Mouse (Mus musculus): ENCODE data around the gene Atp5j2. TPM values are rescaled to one million over a fixed set of nuclear protein-coding genes. Genes with fewer than 3 reads are reported as not detected.

Atp5j2 gene
- polyA plus RNA-seq, 1 experiment from 2014 or later: 1,156 TPM

- Histone ChIP-seq H3K36me3 (ENCODE audit: control insufficient read depth, insufficient read depth) (peaks cover 35% of the 10 kb centered on the region), H3K27ac (ENCODE audit: low read length) (no peak overlapping the region), H3K27me3 (ENCODE audit: control insufficient read depth, insufficient read depth, low read length) (no peaks in the 10 kb centered on the region), H3K4me3 (ENCODE audit: low read length) (peak overlapping the region; percentile 86), H3K9ac (ENCODE audit: low read length) (no peak overlapping the region; the same call in 1 of the 2 replicates), H3K4me2 (ENCODE audit: low read depth, low read length) (peak overlapping the region; percentile 68), H3K9me3 (replicated peaks; ENCODE audit: control insufficient read depth, low read length) (no peaks in the 10 kb centered on the region), H3K4me1 (ENCODE audit: control insufficient read depth, insufficient read depth, low read length) (peaks cover 20% of the 10 kb centered on the region)
- WGBS: 92% methylated on average over 6 of the region's 6 CpGs
- ATAC-seq (replicated peaks; ENCODE audit: extremely low read depth, insufficient read depth, low FRiP score): no peak
These were observed 2.4 kb downstream of the Atp5j2 start for GRCm38 (mm10) chr5:145189416-145189815.

GRCm38 (mm10) chr5:145185244-145185643, 6.6 kb downstream of the Atp5j2 start:
- H3K4me2 ChIP-seq (ENCODE audit: low read depth, low read length): no peak overlapping the region
- no peak overlapping the region for H3K27ac ChIP-seq (ENCODE audit: low read length)
- no peak overlapping the region for H3K4me3 ChIP-seq (ENCODE audit: low read length)
- WGBS: 76% methylated on average over 2 of the region's 2 CpGs
- peaks cover 12% of the 10 kb centered on the region for H3K4me1 ChIP-seq (ENCODE audit: control insufficient read depth, insufficient read depth, low read length)
- H3K27me3 ChIP-seq (ENCODE audit: control insufficient read depth, insufficient read depth, low read length): no peaks in the 10 kb centered on the region
- no peak for ATAC-seq (replicated peaks; ENCODE audit: extremely low read depth, insufficient read depth, low FRiP score)
- H3K9ac ChIP-seq (ENCODE audit: low read length): no peak overlapping the region
- no peaks in the 10 kb centered on the region for H3K9me3 ChIP-seq (replicated peaks; ENCODE audit: control insufficient read depth, low read length)
- peaks cover 66% of the 10 kb centered on the region for H3K36me3 ChIP-seq (ENCODE audit: control insufficient read depth, insufficient read depth)

GRCm38 (mm10) chr5:145178461-145178980, 13.3 kb downstream of the Atp5j2 start:
- H3K36me3 ChIP-seq (ENCODE audit: control insufficient read depth, insufficient read depth): peaks cover 58% of the 10 kb centered on the region
- no peaks in the 10 kb centered on the region for H3K4me1 ChIP-seq (ENCODE audit: control insufficient read depth, insufficient read depth, low read length)
- no peak overlapping the region for H3K9ac ChIP-seq (ENCODE audit: low read length)
- no peak overlapping the region for H3K4me3 ChIP-seq (ENCODE audit: low read length)
- ATAC-seq (replicated peaks; ENCODE audit: extremely low read depth, insufficient read depth, low FRiP score): no peak
- 83% methylated on average over 18 of the region's 18 CpGs for WGBS
- no peaks in the 10 kb centered on the region for H3K27me3 ChIP-seq (ENCODE audit: control insufficient read depth, insufficient read depth, low read length)
- no peaks in the 10 kb centered on the region for H3K9me3 ChIP-seq (replicated peaks; ENCODE audit: control insufficient read depth, low read length)
- no peak overlapping the region for H3K4me2 ChIP-seq (ENCODE audit: low read depth, low read length)
- no peak overlapping the region for H3K27ac ChIP-seq (ENCODE audit: low read length)

- peak; percentile 38 for ATAC-seq (replicated peaks; ENCODE audit: extremely low read depth, insufficient read depth, low FRiP score)
- peaks cover 18% of the 10 kb centered on the region for H3K4me1 ChIP-seq (ENCODE audit: control insufficient read depth, insufficient read depth, low read length)
- WGBS: under 1% methylated on average over 28 of the region's 28 CpGs
- peak overlapping the region; percentile 75 for H3K27ac ChIP-seq (ENCODE audit: low read length)
- peaks cover 10% of the 10 kb centered on the region for H3K36me3 ChIP-seq (ENCODE audit: control insufficient read depth, insufficient read depth)
- H3K9ac ChIP-seq (ENCODE audit: low read length): peak overlapping the region; percentile 93
- peak overlapping the region; percentile 85 for H3K4me3 ChIP-seq (ENCODE audit: low read length)
- H3K4me2 ChIP-seq (ENCODE audit: low read depth, low read length): peak overlapping the region; percentile 78
- H3K9me3 ChIP-seq (replicated peaks; ENCODE audit: control insufficient read depth, low read length): no peaks in the 10 kb centered on the region
- no peaks in the 10 kb centered on the region for H3K27me3 ChIP-seq (ENCODE audit: control insufficient read depth, insufficient read depth, low read length)
These were observed 24.6 kb downstream of the Atp5j2 start for GRCm38 (mm10) chr5:145167306-145167661.

- peak within 1 kb of the TSS; percentile 85 for H3K4me3 ChIP-seq (ENCODE audit: low read length)
- H3K9ac ChIP-seq (ENCODE audit: low read length): peak within 1 kb of the TSS; percentile 93
- H3K4me1 ChIP-seq (ENCODE audit: control insufficient read depth, insufficient read depth, low read length): peaks cover 18% of the 10 kb centered on the region
- H3K9me3 ChIP-seq (replicated peaks; ENCODE audit: control insufficient read depth, low read length): no peaks in the 10 kb centered on the region
- peak within 1 kb of the TSS; percentile 86 for H3K27ac ChIP-seq (ENCODE audit: low read length)
- H3K4me2 ChIP-seq (ENCODE audit: low read depth, low read length): peak within 1 kb of the TSS; percentile 80
- no peaks in the 10 kb centered on the region for H3K27me3 ChIP-seq (ENCODE audit: control insufficient read depth, insufficient read depth, low read length)
- WGBS: under 1% methylated on average over 51 of the region's 51 CpGs
- peak; percentile 94 for ATAC-seq (replicated peaks; ENCODE audit: extremely low read depth, insufficient read depth, low FRiP score)
- H3K36me3 ChIP-seq (ENCODE audit: control insufficient read depth, insufficient read depth): peaks cover 6% of the 10 kb centered on the region
These were observed 25.1 kb downstream of the Atp5j2 start, which contains the start of the genes Ptcd1 and Cpsf4 for GRCm38 (mm10) chr5:145166536-145167305. Gene Ptcd1, minus strand, starts transcription at chr5:145167108. Gene Cpsf4, plus strand, starts transcription at chr5:145167213.

GRCm38 (mm10) chr5:145165184-145165583, 26.7 kb downstream of the Atp5j2 start:
- Histone ChIP-seq H3K9ac (ENCODE audit: low read length) (no peak overlapping the region), H3K36me3 (ENCODE audit: control insufficient read depth, insufficient read depth) (peaks cover 3% of the 10 kb centered on the region; the same call in 1 of the 2 replicates), H3K27me3 (ENCODE audit: control insufficient read depth, insufficient read depth, low read length) (no peaks in the 10 kb centered on the region), H3K9me3 (replicated peaks; ENCODE audit: control insufficient read depth, low read length) (no peaks in the 10 kb centered on the region), H3K4me3 (ENCODE audit: low read length) (no peak overlapping the region), H3K4me2 (ENCODE audit: low read depth, low read length) (no peak overlapping the region; the same call in 1 of the 2 replicates), H3K4me1 (ENCODE audit: control insufficient read depth, insufficient read depth, low read length) (peaks cover 18% of the 10 kb centered on the region), H3K27ac (ENCODE audit: low read length) (peak overlapping the region; percentile 24; the same call in 1 of the 2 replicates)
- WGBS: 77% methylated on average over 15 of the region's 15 CpGs
- no peak for ATAC-seq (replicated peaks; ENCODE audit: extremely low read depth, insufficient read depth, low FRiP score)

GRCm38 (mm10) chr5:145164710-145165109, 27.2 kb downstream of the Atp5j2 start:
- H3K4me1 ChIP-seq (ENCODE audit: control insufficient read depth, insufficient read depth, low read length): peaks cover 18% of the 10 kb centered on the region
- 46% methylated on average over 3 of the region's 3 CpGs for WGBS
- no peaks in the 10 kb centered on the region for H3K9me3 ChIP-seq (replicated peaks; ENCODE audit: control insufficient read depth, low read length)
- peak overlapping the region; percentile 24; the same call in 1 of the 2 replicates for H3K27ac ChIP-seq (ENCODE audit: low read length)
- H3K27me3 ChIP-seq (ENCODE audit: control insufficient read depth, insufficient read depth, low read length): no peaks in the 10 kb centered on the region
- peak overlapping the region; percentile 11 for H3K4me2 ChIP-seq (ENCODE audit: low read depth, low read length)
- no peak overlapping the region for H3K9ac ChIP-seq (ENCODE audit: low read length)
- peaks cover 3% of the 10 kb centered on the region; the same call in 1 of the 2 replicates for H3K36me3 ChIP-seq (ENCODE audit: control insufficient read depth, insufficient read depth)
- H3K4me3 ChIP-seq (ENCODE audit: low read length): no peak overlapping the region
- ATAC-seq (replicated peaks; ENCODE audit: extremely low read depth, insufficient read depth, low FRiP score): no peak

- peaks cover 27% of the 10 kb centered on the region for H3K36me3 ChIP-seq (ENCODE audit: control insufficient read depth, insufficient read depth)
- peaks cover 6% of the 10 kb centered on the region for H3K4me1 ChIP-seq (ENCODE audit: control insufficient read depth, insufficient read depth, low read length)
- no peak overlapping the region for H3K27ac ChIP-seq (ENCODE audit: low read length)
- no peaks in the 10 kb centered on the region for H3K27me3 ChIP-seq (ENCODE audit: control insufficient read depth, insufficient read depth, low read length)
- ATAC-seq (replicated peaks; ENCODE audit: extremely low read depth, insufficient read depth, low FRiP score): no peak
- no peaks in the 10 kb centered on the region for H3K9me3 ChIP-seq (replicated peaks; ENCODE audit: control insufficient read depth, low read length)
- no peak overlapping the region for H3K4me2 ChIP-seq (ENCODE audit: low read depth, low read length)
- H3K4me3 ChIP-seq (ENCODE audit: low read length): no peak overlapping the region
- 93% methylated on average over 14 of the region's 14 CpGs for WGBS
- H3K9ac ChIP-seq (ENCODE audit: low read length): no peak overlapping the region
These were observed 30.5 kb downstream of the Atp5j2 start for GRCm38 (mm10) chr5:145161361-145161760.

GRCm38 (mm10) chr5:145152690-145153089, 39.2 kb downstream of the Atp5j2 start:
- Histone ChIP-seq H3K4me2 (ENCODE audit: low read depth, low read length) (no peak overlapping the region), H3K4me3 (ENCODE audit: low read length) (no peak overlapping the region), H3K27ac (ENCODE audit: low read length) (no peak overlapping the region), H3K36me3 (ENCODE audit: control insufficient read depth, insufficient read depth) (peaks cover 71% of the 10 kb centered on the region), H3K9me3 (replicated peaks; ENCODE audit: control insufficient read depth, low read length) (no peaks in the 10 kb centered on the region), H3K4me1 (ENCODE audit: control insufficient read depth, insufficient read depth, low read length) (no peaks in the 10 kb centered on the region), H3K27me3 (ENCODE audit: control insufficient read depth, insufficient read depth, low read length) (no peaks in the 10 kb centered on the region), H3K9ac (ENCODE audit: low read length) (no peak overlapping the region)
- 90% methylated on average over 5 of the region's 5 CpGs for WGBS
- ATAC-seq (replicated peaks; ENCODE audit: extremely low read depth, insufficient read depth, low FRiP score): no peak

All from heart, embryonic 16.5 days (tissue).